Mouse (Mus musculus): ENCODE results near the gene Armc8. TPM values are rescaled to one million over a fixed set of nuclear protein-coding genes. Genes with fewer than 3 reads are reported as not detected.

Gene Armc8
- polyA plus RNA-seq, 1 experiment from 2014 or later, result 11.9 TPM

- Histone ChIP-seq H3K27me3 (no peaks in the 10 kb centered on the region), H3K27ac (no peak overlapping the region), H3K4me3 (replicated peaks) (peak overlapping the region; percentile 28; the same call in 1 of the 2 replicates), H3K36me3 (no peaks in the 10 kb centered on the region), H3K9me3 (replicated peaks) (no peaks in the 10 kb centered on the region), H3K9ac (0 out of 2 replicates have a peak overlapping the region, but pooled peaks have one; percentile 0), H3K4me1 (replicated peaks) (peaks cover 22% of the 10 kb centered on the region), H3K4me2 (peak overlapping the region; percentile 59)
- 35% methylated on average over 8 of the region's 8 CpGs for WGBS (ENCODE audit: insufficient replicate concordance)
- no peak for DNase-seq
- 0 out of 2 replicates have a peak, but pooled peaks have one; percentile 39 for ATAC-seq (ENCODE audit: low read depth)
Measured at GRCm38 (mm10) chr9:99469681-99470273, 98.9 kb downstream of the Armc8 start.

- Histone ChIP-seq H3K4me2 (no peak overlapping the region), H3K4me1 (replicated peaks) (peaks cover 22% of the 10 kb centered on the region), H3K27ac (no peak overlapping the region), H3K4me3 (replicated peaks) (no peak overlapping the region), H3K27me3 (no peaks in the 10 kb centered on the region), H3K9me3 (replicated peaks) (no peaks in the 10 kb centered on the region), H3K9ac (no peak overlapping the region), H3K36me3 (no peaks in the 10 kb centered on the region)
- 74% methylated on average over 9 of the region's 9 CpGs for WGBS (ENCODE audit: insufficient replicate concordance)
- no peak for DNase-seq
- ATAC-seq (ENCODE audit: low read depth), result no peak
Measured at GRCm38 (mm10) chr9:99468572-99468971, 100.1 kb downstream of the Armc8 start.

GRCm38 (mm10) chr9:99464876-99465275, 103.8 kb downstream of the Armc8 start:
- Histone ChIP-seq H3K27me3 (no peaks in the 10 kb centered on the region), H3K4me3 (replicated peaks) (no peak overlapping the region), H3K4me2 (no peak overlapping the region), H3K36me3 (no peaks in the 10 kb centered on the region), H3K27ac (no peak overlapping the region), H3K9ac (no peak overlapping the region), H3K9me3 (replicated peaks) (no peaks in the 10 kb centered on the region), H3K4me1 (replicated peaks) (peaks cover 4% of the 10 kb centered on the region)
- ATAC-seq (ENCODE audit: low read depth) (no peak), DNase-seq (no peak)
- WGBS (ENCODE audit: insufficient replicate concordance), result 62% methylated on average over 6 of the region's 6 CpGs

GRCm38 (mm10) chr9:99459730-99460129, 109.0 kb downstream of the Armc8 start:
- H3K4me3 ChIP-seq (replicated peaks), result no peak overlapping the region
- H3K27ac ChIP-seq, result no peak overlapping the region
- no peak overlapping the region for H3K4me2 ChIP-seq
- ATAC-seq (ENCODE audit: low read depth) (no peak), DNase-seq (no peak)
- no peaks in the 10 kb centered on the region for H3K9me3 ChIP-seq (replicated peaks)
- peaks cover 4% of the 10 kb centered on the region; the same call in 1 of the 2 replicates for H3K27me3 ChIP-seq
- no peaks in the 10 kb centered on the region for H3K36me3 ChIP-seq
- WGBS (ENCODE audit: insufficient replicate concordance), result 80% methylated on average over 4 of the region's 4 CpGs
- no peak overlapping the region for H3K9ac ChIP-seq
- no peaks in the 10 kb centered on the region for H3K4me1 ChIP-seq (replicated peaks)

- H3K4me2 ChIP-seq, result no peak overlapping the region
- WGBS (ENCODE audit: insufficient replicate concordance), result 23% methylated on average over 12 of the region's 12 CpGs
- no peak overlapping the region for H3K27ac ChIP-seq
- ATAC-seq (ENCODE audit: low read depth) (no peak), DNase-seq (peak; percentile 40)
- peaks cover 4% of the 10 kb centered on the region; the same call in 1 of the 2 replicates for H3K27me3 ChIP-seq
- H3K9me3 ChIP-seq (replicated peaks), result no peaks in the 10 kb centered on the region
- no peaks in the 10 kb centered on the region for H3K4me1 ChIP-seq (replicated peaks)
- no peak overlapping the region for H3K9ac ChIP-seq
- no peaks in the 10 kb centered on the region for H3K36me3 ChIP-seq
- H3K4me3 ChIP-seq (replicated peaks), result no peak overlapping the region
Measured at GRCm38 (mm10) chr9:99458529-99459208, 110.0 kb downstream of the Armc8 start.

- 67% methylated on average over 4 of the region's 4 CpGs for WGBS (ENCODE audit: insufficient replicate concordance)
- H3K4me1 ChIP-seq (replicated peaks), result no peaks in the 10 kb centered on the region
Measured at GRCm38 (mm10) chr9:99454211-99454610, 114.5 kb downstream of the Armc8 start.

GRCm38 (mm10) chr9:99451161-99451560, 117.5 kb downstream of the Armc8 start, which contains the start of gene Nme9:
TSS of gene Nme9 (plus strand) at chr9:99451475.
- H3K9ac ChIP-seq, result no peak within 1 kb of the TSS
- peaks cover 26% of the 10 kb centered on the region for H3K27me3 ChIP-seq
- no peaks in the 10 kb centered on the region for H3K9me3 ChIP-seq (replicated peaks)
- WGBS (ENCODE audit: insufficient replicate concordance), result 10% methylated on average over 14 of the region's 14 CpGs
- ATAC-seq (ENCODE audit: low read depth) (no peak), DNase-seq (no peak)
- H3K4me3 ChIP-seq (replicated peaks), result no peak within 1 kb of the TSS
- H3K27ac ChIP-seq, result no peak within 1 kb of the TSS
- H3K4me2 ChIP-seq, result no peak within 1 kb of the TSS
- H3K36me3 ChIP-seq, result no peaks in the 10 kb centered on the region
- no peaks in the 10 kb centered on the region for H3K4me1 ChIP-seq (replicated peaks)

More at GRCm38 (mm10) chr9:99454211-99454610, 114.5 kb downstream of the Armc8 start:
- no peaks in the 10 kb centered on the region for H3K36me3 ChIP-seq
- no peak for ATAC-seq (ENCODE audit: low read depth)
- H3K4me2 ChIP-seq, result no peak overlapping the region
- no peak for DNase-seq
- no peak overlapping the region for H3K4me3 ChIP-seq (replicated peaks)
- H3K27ac ChIP-seq, result no peak overlapping the region
- H3K27me3 ChIP-seq, result peaks cover 27% of the 10 kb centered on the region
- H3K9me3 ChIP-seq (replicated peaks), result no peaks in the 10 kb centered on the region
- H3K9ac ChIP-seq, result no peak overlapping the region

GRCm38 (mm10) chr9:99449886-99450647, 118.6 kb downstream of the Armc8 start:
- Histone ChIP-seq H3K27ac (no peak overlapping the region), H3K4me2 (no peak overlapping the region), H3K9me3 (replicated peaks) (no peaks in the 10 kb centered on the region), H3K4me1 (replicated peaks) (no peaks in the 10 kb centered on the region), H3K27me3 (peaks cover 23% of the 10 kb centered on the region), H3K9ac (no peak overlapping the region), H3K4me3 (replicated peaks) (no peak overlapping the region), H3K36me3 (no peaks in the 10 kb centered on the region)
- DNase-seq (no peak), ATAC-seq (ENCODE audit: low read depth) (no peak)
- WGBS (ENCODE audit: insufficient replicate concordance), result 30% methylated on average over 9 of the region's 9 CpGs

GRCm38 (mm10) chr9:99447323-99447722, 121.4 kb downstream of the Armc8 start:
- Histone ChIP-seq H3K4me1 (replicated peaks) (no peaks in the 10 kb centered on the region), H3K27ac (no peak overlapping the region), H3K9ac (no peak overlapping the region), H3K4me2 (no peak overlapping the region), H3K4me3 (replicated peaks) (no peak overlapping the region), H3K36me3 (no peaks in the 10 kb centered on the region), H3K9me3 (replicated peaks) (no peaks in the 10 kb centered on the region), H3K27me3 (peaks cover 16% of the 10 kb centered on the region)
- ATAC-seq (ENCODE audit: low read depth), result no peak
- no peak for DNase-seq
- WGBS (ENCODE audit: insufficient replicate concordance), result 59% methylated on average over 3 of the region's 3 CpGs

GRCm38 (mm10) chr9:99446259-99446658, 122.4 kb downstream of the Armc8 start:
- Histone ChIP-seq H3K9me3 (replicated peaks) (no peaks in the 10 kb centered on the region), H3K27ac (no peak overlapping the region), H3K9ac (no peak overlapping the region), H3K4me1 (replicated peaks) (no peaks in the 10 kb centered on the region), H3K4me3 (replicated peaks) (no peak overlapping the region), H3K4me2 (no peak overlapping the region), H3K27me3 (peaks cover 7% of the 10 kb centered on the region), H3K36me3 (no peaks in the 10 kb centered on the region)
- no peak for ATAC-seq (ENCODE audit: low read depth)
- DNase-seq, result no peak

GRCm38 (mm10) chr9:99444590-99445178, 124.0 kb downstream of the Armc8 start:
- 30% methylated on average over 8 of the region's 8 CpGs for WGBS (ENCODE audit: insufficient replicate concordance)
- Histone ChIP-seq H3K9me3 (replicated peaks) (no peaks in the 10 kb centered on the region), H3K36me3 (no peaks in the 10 kb centered on the region), H3K27me3 (0 out of 2 replicates have a peak, but pooled peaks cover 4% of the 10 kb centered on the region), H3K4me3 (replicated peaks) (no peak overlapping the region), H3K27ac (no peak overlapping the region), H3K4me2 (no peak overlapping the region), H3K4me1 (replicated peaks) (no peaks in the 10 kb centered on the region), H3K9ac (no peak overlapping the region)
- ATAC-seq (ENCODE audit: low read depth) (no peak), DNase-seq (no peak)
